In genomic region chr16:58523044-58523859, GRCm38 (mm10) we compare ENCODE assay signal across 8 mouse cellular contexts. TPM values are rescaled to one million over a fixed set of nuclear protein-coding genes. Genes with fewer than 3 reads are reported as not detected.
A peak's percentile ranks its signal among the peaks of the same experiment; 100 is the strongest.
DNase-seq lines count a peak whose midpoint lies in the region; ATAC-seq and TF ChIP-seq lines count a peak whose summit lies in the region.

No protein-coding gene starts in this region.

- peak; percentile 93 for ATAC-seq in forebrain, embryonic 15.5 days (replicated peaks)

- peaks cover 0 to 10% of the 10 kb centered on the region in 2 experiments; a peak in 2 of 4 replicates for H3K36me3 ChIP-seq in MEL (ENCODE audit: control insufficient read depth in 1 of 2, insufficient read depth in 2 of 2, low read length in 2 of 2)
- no peaks in the 10 kb centered on the region for H3K36me3 ChIP-seq in forebrain, embryonic 15.5 days

- intact Hi-C loops in heart, postnatal 14 days (cut with DNase I): loop anchor here (2.0 to 10.0 kb wide), 4 partner anchors 46 to 212 kb away; no protein-coding TSS in a partner anchor

- H3K27me3 ChIP-seq in MEL (ENCODE audit: control insufficient read depth in 1 of 2, insufficient read depth in 2 of 2, low read length in 2 of 2): peaks cover 0 to 12% of the 10 kb centered on the region in 2 experiments; a peak in 2 of 4 replicates
- H3K27me3 ChIP-seq in forebrain, embryonic 15.5 days: 0 out of 2 replicates have a peak, but pooled peaks cover 3% of the 10 kb centered on the region

- H3K4me1 ChIP-seq in MEL (ENCODE audit: control insufficient read depth in 1 of 2, insufficient read depth in 2 of 2, low read length in 2 of 2): peaks cover 3 to 9% of the 10 kb centered on the region in 2 experiments; a peak in 3 of 4 replicates
- peaks cover 9% of the 10 kb centered on the region for H3K4me1 ChIP-seq in forebrain, embryonic 15.5 days

- peak overlapping the region; percentile 99 for H3K4me2 ChIP-seq in forebrain, embryonic 15.5 days (replicated peaks)

- peak overlapping the region; percentile 13 for H3K9ac ChIP-seq in MEL (ENCODE audit: control insufficient read depth, low read depth, low read length, poor library complexity, severe bottlenecking)
- peak overlapping the region; percentile 69 for H3K9ac ChIP-seq in forebrain, embryonic 15.5 days (replicated peaks)

- no peak for TF ChIP-seq CTCF in MEL (IDR thresholded peaks at IDR 0.05 in 2 of 3, conservative IDR thresholded peaks at IDR 0.05 in 1 of 3; ENCODE audit: control insufficient read depth in 1 of 3, insufficient read depth in 1 of 3, low read depth in 2 of 3, low read length in 3 of 3, poor library complexity in 1 of 3, severe bottlenecking in 1 of 3)

- TF ChIP-seq EP300 in MEL (IDR thresholded peaks at IDR 0.05; ENCODE audit: low read depth in 1 of 2, low read length in 2 of 2): no peak

- WGBS in forebrain, embryonic 15.5 days: under 1% methylated on average over 58 of the region's 58 CpGs

- DNase-seq in MEL (ENCODE audit: low read depth, low spot score): peak; percentile 29
- peak; percentile 20 to 42 for DNase-seq in cerebellum, adult 18-20 months
- DNase-seq in heart, postnatal 14 days: peak; percentile 80 to 81
- DNase-seq in kidney, postnatal 4 days: peak; percentile 77 to 86
- peak; percentile 86 for DNase-seq in lung, postnatal 36 days
- peak; percentile 69 for DNase-seq in retina, postnatal 1 day
- DNase-seq in thymus, postnatal 4 days: peak; percentile 75

- no peak overlapping the region for H3K27ac ChIP-seq in MEL (ENCODE audit: control insufficient read depth, low read depth, low read length)
- peak overlapping the region; percentile 42 for H3K27ac ChIP-seq in forebrain, embryonic 15.5 days (replicated peaks)

- TF ChIP-seq POLR2A in MEL (IDR thresholded peaks at IDR 0.05; ENCODE audit: control insufficient read depth in 1 of 2, insufficient read depth in 1 of 2, low read depth in 1 of 2, low read length in 2 of 2, poor library complexity in 1 of 2): no peak

- H3K9me3 ChIP-seq in MEL (replicated peaks; ENCODE audit: insufficient read depth, low read length): no peaks in the 10 kb centered on the region
- peaks cover 4% of the 10 kb centered on the region; the same call in 1 of the 2 replicates for H3K9me3 ChIP-seq in forebrain, embryonic 15.5 days

- TF ChIP-seq RAD21 in MEL (IDR thresholded peaks at IDR 0.05; ENCODE audit: low read depth, low read length): no peak

- H3K79me2 ChIP-seq in MEL (ENCODE audit: control insufficient read depth, insufficient read depth, low read length, poor library complexity): no peaks in the 10 kb centered on the region

- peak overlapping the region; percentile 36 to 38 for H3K4me3 ChIP-seq in MEL (ENCODE audit: control insufficient read depth in 1 of 2, insufficient read depth in 1 of 2, low read depth in 2 of 2, low read length in 2 of 2)
- peak overlapping the region; percentile 71 for H3K4me3 ChIP-seq in forebrain, embryonic 15.5 days

TF ChIP-seq in MEL, 35 proteins besides CTCF, POLR2A, EP300 and RAD21:
- no peak for TF ChIP-seq NRF1 (IDR thresholded peaks at IDR 0.05; ENCODE audit: insufficient read depth, low read depth, low read length, poor library complexity, severe bottlenecking)
- no peak for TF ChIP-seq HCFC1 (IDR thresholded peaks at IDR 0.05; ENCODE audit: low read depth, low read length)
- TF ChIP-seq UBTF (IDR thresholded peaks at IDR 0.05; ENCODE audit: borderline replicate concordance, insufficient read depth, low read depth, low read length): no peak
- TF ChIP-seq BHLHE40 (IDR thresholded peaks at IDR 0.05; ENCODE audit: borderline replicate concordance, low read depth, low read length): no peak
- TF ChIP-seq CHD2 (IDR thresholded peaks at IDR 0.05; ENCODE audit: low read length): no peak
- no peak for TF ChIP-seq MAZ (IDR thresholded peaks at IDR 0.05; ENCODE audit: low read depth, low read length)
- no peak for TF ChIP-seq MAFK (IDR thresholded peaks at IDR 0.05; ENCODE audit: borderline replicate concordance, low read depth, low read length)

RNA-seq across cellular contexts. Expression of gene St3gal6, which starts 0.8 kb away (rescaled TPM):
- 2.5 and 4.0 TPM in 2 replicates for total RNA-seq in MEL (2012; rRNA removed)
- polyA plus RNA-seq in MEL (2012; ENCODE audit: insufficient read depth in 1 of 2, insufficient read length in 2 of 2, low read depth in 1 of 2, low replicate concordance in 2 of 2, missing spikeins in 1 of 2): 1 to 10 TPM in 1 of 2 experiments, not detected in 1; 8.9 TPM
- polyA plus RNA-seq in forebrain, embryonic 15.5 days (2015; fragmentation: Nextera tagmentation; extraction: Ambion mirVana): 4.3 and 6.8 TPM in 2 replicates
- 10 to 100 TPM; 33.5 to 37.5 TPM for total RNA-seq in heart, postnatal 14 days (2021)

Comparison
In these comparisons a context has a peak if more than half of its experiments do, and no peak if none do; other contexts are left out.
1. DNase-seq: peak in every context shown above with its lines; median percentile 86 in lung, postnatal 36 days; 82 in kidney, postnatal 4 days; 80 in heart, postnatal 14 days; 75 in thymus, postnatal 4 days; 69 in retina, postnatal 1 day; 31 in cerebellum, adult 18-20 months; 29 in MEL.